Mouse (Mus musculus): ENCODE results near the gene Nat8f2.
"Not testable (repeated sequence)": the region's sequence is repeated elsewhere in the genome, so short reads cannot be mapped to it uniquely, and the experiment has no call there.

Nat8f2 gene

DNA sequence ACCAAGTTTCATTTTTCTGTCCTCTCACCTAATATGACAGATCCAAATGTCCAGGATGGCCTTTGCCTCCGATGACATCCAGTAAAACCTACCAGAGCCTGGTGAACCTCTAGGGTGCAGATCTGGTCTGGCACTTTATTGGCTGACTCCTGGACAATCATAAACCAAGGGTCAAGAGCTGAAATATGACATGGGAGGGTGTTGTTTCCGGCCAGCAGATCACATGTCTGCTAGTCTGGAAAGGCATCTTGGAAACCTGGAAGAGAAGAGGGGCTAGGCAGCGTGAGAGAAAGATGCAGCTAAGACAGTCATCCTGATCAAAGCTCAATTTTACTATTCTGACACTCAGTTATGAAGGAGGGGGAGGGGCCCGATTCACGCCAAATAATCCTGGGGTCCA is at the start of gene Nat8f2:
TSS of gene Nat8f2 (minus strand) at position 153 of the 400 bp plus-strand sequence.
- DNase-seq, result peak; percentile 60

DNA sequence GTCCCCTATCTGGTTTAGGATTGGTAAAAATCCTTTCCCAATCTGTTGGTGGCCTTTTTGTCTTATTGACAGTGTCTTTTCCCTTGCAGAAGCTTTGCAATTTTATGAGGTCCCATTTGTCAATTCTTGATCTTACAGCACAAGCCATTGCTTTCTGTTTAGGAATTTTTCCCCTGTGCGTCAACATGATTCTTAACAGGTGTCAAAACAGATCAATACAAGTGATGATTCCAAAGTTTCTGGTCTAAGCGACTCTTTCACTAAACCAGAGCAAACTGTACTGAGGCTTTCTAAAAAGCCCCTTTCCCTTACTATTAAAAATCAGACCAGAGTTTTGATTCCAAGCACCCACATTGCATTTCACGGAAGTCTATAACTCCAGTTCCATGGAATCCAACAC is 49.4 kb upstream of the Nat8f2 start:
- DNase-seq, result not testable (repeated sequence)

DNA sequence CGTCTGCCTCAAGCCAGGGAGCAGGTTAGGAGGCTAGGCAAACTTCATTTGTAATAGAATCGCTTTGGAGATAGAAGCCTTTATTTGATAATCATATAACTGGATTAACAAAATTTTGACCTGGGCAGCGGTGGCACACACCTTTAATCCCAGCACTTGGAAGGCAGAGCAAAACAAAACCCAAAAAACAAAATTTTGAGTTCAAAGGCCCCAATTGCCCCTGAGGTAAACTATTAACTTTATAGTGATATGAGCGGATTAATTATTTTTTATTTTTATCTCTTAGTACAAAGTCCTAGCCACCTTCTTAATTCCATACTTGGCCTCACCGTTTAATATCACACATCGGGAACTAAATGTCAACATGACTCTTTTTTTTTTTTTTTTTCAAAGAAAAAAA is 47.6 kb upstream of the Nat8f2 start:
- no peak for DNase-seq

GRCm38 (mm10) chr6:85915539-85916513 is 46.9 kb upstream of the Nat8f2 start, which contains the start of gene Nat8f1:
Gene Nat8f1, minus strand, starts transcription at chr6:85915687.
- peak; percentile 96 for DNase-seq

DNA sequence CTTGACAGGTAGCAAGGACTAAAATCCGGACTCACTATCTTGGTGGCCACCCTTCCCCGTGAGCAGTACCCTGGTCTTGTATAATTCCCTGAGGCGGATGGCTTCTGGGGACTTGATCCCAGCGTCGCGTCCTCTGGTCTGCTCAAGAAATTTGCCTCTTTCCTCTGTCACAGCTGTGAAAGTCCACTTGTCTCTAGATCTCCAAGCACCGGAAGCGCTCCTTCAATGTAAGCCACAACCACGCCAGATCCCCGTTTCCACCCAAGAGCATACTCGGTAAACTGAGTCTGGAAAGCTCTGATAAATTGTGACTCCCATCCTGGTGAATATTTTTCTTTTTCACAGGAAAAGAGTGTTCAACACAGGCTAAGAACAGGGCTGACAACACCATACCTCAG is 46.2 kb upstream of the Nat8f2 start:
- no peak for DNase-seq

GRCm38 (mm10) chr6:85911587-85911986 is 42.6 kb upstream of the Nat8f2 start, which contains the start of gene Tprkb:
Gene Tprkb, plus strand, starts transcription at chr6:85911865.
- DNase-seq, result no peak

- no peak for DNase-seq
Measured at GRCm38 (mm10) chr6:85909704-85910103, 40.7 kb upstream of the Nat8f2 start.

DNA sequence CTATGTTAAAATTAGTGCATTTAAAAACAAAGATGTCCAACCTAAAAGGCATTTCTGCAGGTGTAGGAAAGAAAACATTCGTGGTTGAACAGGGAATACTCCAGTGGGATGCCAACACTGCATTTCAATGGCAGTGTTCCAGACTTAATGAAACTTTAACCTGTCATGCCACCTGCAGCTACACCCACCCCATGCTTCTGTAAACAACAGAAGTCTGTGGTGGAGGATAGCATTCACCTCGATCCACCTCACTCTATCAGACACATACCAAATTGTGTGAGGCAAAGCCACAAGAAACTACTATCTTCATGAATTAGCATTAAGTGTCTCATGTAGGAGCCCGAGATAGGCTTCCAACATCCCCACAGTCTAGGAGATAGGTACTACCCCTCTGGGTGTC is 39.4 kb upstream of the Nat8f2 start:
- DNase-seq, result no peak

- not testable (repeated sequence) for DNase-seq
Measured at GRCm38 (mm10) chr6:85906911-85907351, 38.0 kb upstream of the Nat8f2 start.

GRCm38 (mm10) chr6:85904642-85905061 is 35.7 kb upstream of the Nat8f2 start, which contains the start of gene Nat8f4:
Gene Nat8f4, minus strand, starts transcription at chr6:85904884.
- DNase-seq, result peak; percentile 91

DNA sequence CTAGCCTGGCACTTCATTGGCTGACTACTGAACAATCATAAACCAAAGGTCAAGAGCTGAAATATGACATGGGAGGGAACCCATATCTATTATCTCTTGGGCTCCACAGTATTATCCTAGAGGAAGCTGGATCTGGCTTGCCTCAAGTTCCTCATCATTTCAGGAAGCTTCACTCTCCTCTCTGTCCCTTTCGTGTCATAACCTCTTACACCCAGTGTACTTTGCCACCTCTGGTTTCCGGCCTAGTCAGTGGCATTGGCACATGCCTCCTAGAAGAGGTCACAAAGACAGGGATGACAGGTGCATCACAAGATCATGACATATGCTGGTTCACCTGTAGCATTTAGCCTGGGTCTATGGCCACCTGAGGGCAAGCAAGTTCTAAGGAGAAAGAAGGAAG is 33.3 kb upstream of the Nat8f2 start:
- no peak for DNase-seq

DNA sequence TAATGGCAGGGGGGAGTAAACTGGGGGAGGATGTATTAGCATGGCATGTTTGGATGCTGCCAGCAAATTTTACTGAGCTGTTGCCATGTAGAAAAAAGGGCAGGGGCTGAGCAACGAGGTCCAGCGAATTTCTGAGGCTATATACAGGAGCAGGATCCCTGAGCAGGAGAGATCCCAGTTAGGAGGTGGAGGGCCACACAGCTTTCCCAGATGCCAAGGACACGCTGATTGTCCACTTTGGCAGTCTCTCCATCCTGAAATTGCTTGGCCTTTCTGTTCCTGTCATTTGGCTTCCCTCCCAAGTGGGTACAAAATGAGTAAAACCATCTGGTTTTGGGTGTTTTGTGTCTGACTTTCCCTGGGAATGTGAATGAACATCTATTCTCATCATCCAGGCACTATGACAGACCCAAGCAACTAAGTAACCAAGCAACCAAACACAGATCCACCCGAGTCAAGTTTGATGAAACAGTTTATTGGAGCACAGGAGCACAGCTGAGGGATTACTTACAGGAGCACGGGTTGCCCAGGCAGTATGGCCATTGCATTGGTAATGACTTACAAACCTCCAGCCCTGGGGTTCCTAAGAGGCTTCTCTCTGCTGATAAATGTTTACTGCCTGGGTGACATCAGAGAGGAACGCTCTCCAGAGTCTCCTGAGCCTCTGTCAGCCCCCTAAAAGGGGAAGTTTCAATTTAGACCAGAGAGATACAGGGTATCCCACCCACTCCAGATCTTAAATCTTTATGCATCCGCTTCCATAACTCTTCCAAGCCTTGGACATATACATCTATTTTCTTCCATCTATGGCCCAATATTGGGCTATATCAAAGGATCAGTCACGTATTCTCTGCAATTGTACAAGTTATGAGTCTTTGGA is 29.9 kb upstream of the Nat8f2 start:
- DNase-seq, result not testable (repeated sequence)

GRCm38 (mm10) chr6:85895061-85895648 is 26.2 kb upstream of the Nat8f2 start:
- peak; percentile 58 for DNase-seq

DNA sequence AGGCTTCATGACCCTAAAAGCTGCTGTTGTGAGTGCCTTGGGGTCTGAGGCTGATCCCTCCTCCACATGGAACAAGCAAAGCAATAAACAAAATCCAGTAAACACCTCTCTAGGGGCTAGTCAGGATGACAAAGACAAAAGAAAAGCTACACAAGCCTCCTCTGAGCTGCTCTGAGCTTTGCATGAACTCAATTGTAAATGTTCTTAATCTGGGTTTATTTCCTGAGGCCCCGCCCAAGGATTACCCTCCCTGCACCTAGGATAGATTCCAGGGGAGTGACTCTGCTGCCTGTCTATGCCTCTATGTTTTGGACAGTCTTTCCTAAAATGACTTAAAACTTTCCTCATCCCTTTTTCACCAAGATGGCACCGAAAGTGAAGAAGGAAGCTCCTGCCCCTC is 20.0 kb upstream of the Nat8f2 start:
- no peak for DNase-seq

- DNase-seq, result no peak
Measured at GRCm38 (mm10) chr6:85884311-85884710, 15.4 kb upstream of the Nat8f2 start.

GRCm38 (mm10) chr6:85883246-85883645 is 14.3 kb upstream of the Nat8f2 start:
- DNase-seq, result not testable (repeated sequence)

DNA sequence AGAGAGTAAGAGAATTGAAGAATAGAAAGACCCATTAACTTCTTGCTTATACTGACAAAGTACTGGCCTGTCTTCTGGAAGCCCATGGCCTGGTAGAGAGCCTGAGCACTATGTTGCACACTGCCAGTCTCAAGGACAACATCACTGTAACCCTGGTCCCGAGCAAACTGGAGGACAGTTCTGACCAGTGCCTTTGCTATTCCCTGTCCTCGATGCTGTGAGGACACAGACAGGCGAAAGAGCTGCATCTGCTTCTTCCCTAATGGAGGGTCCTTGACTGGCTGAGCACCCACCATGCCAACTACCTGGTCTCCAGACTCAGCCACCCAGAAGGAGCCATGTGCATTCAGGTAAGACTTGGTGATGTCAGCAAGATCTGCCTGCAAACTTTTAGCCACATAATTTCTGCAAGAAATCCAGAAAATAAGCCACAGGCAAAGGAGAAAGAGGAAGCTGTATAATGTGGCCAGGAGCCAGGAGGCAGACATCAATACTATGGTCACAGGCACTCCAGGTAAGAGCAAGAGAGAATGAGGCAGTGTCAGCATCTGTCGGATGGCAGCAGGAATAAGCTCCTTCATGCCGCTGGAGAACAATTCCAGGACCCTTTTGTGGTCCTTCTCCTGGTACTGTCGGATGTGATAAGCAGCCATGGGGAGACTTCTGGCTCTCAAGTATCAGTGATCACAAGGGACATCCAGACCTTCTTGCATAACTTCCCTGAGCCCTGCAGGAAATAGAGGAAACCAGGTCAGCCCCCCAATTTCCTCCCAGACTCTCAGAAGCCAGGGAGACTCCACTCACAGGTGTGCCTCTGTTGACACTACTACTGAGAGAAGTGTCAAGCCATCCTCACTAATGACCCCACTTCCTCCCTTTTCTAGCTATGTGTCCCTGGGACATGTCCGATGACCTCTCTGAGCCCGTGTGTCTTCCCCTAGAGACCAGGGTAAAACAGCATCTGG is 950 bp downstream of the Nat8f2 start:
- DNase-seq, result peak; percentile 26

DNA sequence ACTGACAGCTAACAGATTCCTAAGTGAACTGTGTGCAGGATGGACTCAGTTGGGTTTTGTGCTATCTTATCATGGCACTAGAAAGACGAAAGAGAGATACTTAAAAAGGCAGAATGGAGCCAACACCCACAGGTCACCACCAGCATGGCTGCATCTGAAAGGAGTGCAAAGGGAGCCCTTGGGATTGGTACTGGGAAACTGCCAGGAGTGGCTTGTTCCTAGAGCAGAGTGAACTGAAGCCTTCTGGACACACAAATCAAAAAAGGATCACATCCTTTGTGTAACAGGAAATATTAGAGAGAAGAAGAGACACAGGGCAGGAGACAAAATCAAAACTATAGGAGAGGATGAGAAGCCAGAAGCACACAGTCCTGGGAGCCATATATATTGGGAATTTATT is 2.0 kb downstream of the Nat8f2 start:
- not testable (repeated sequence) for DNase-seq

DNA sequence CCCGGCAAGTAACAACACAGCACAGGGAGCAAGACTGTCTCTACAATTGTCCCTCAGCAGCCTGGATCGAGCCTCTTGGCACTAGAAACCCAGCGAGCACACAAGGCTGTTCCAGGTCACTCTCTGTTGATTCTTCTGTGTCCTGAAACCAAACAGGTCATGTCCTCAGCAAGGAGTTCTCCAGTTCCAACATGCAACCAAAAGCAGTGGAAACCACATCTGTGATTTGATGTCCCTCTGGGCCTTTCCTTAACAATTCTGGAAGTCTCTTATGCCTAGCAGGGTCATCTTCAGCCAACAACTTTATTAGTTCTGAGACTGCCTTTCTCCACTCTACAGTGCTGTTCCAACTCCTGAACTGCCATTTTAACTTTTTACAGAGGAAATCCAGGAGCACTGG is 2.8 kb downstream of the Nat8f2 start:
- not testable (repeated sequence) for DNase-seq

DNA sequence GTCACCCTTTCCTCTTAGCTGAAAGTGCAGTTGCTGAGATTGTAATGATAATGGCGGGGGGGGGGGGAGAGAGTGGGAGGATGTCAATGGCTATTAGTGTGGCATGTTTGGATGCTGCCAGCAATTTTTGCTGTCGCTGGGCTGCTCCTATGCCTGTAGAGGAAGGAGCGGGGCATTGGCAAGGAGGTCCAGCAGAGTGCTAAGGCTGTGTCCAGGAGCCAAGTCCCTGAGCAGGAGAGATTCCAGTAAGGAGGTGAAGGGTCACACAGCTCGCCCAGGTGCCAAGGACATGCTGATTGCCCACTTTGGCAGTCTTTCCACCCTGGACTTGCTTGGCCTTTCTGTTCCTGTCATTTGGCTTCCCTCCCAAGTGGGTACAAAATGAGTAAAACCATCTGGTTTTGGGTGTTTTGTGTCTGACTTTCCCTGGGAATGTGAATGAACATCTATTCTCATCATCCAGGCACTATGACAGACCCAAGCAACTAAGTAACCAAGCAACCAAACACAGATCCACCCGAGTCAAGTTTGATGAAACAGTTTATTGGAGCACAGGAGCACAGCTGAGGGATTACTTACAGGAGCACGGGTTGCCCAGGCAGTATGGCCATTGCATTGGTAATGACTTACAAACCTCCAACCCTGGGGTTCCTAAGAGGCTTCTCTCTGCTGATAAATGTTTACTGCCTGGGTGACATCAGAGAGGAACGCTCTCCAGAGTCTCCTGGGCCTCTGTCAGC is 3.9 kb downstream of the Nat8f2 start:
- peak; percentile 54 for DNase-seq

DNA sequence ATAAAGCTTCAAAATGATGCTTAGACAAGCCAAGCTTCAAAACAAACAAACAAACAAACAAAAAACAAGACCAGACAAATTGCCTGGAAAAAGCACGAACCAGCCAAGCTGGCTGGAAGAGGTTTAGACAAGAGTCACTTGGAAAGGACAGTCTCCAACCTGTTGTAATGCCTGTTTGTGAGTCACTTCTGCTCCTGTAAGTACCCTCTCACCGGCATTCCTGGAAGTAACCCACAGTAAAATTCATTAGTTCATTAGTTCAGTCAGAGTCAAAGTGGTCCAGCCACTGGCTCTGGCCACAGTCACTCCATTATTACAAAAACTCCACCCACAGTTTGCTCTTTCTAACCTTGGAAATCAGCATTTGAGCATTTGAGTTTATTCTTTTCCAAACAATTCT is 5.1 kb downstream of the Nat8f2 start:
- DNase-seq, result no peak
